Mouse (Mus musculus) E14TG2a.4 (cell line): Measurements from ENCODE around the gene Olfr339.
"Not testable (repeated sequence)": the region's sequence is repeated elsewhere in the genome, so short reads cannot be mapped to it uniquely, and the experiment has no call there.

ENCODE experiments used
- CTCF ChIP-seq: conservative IDR thresholded peaks from 2 replicates; pipeline ENCODE4 v1.5.1; 2014; ENCODE audit warnings: low read length
- NANOG ChIP-seq: IDR thresholded peaks from 2 replicates; pipeline ENCODE4 v1.6.1; 2014; ENCODE audit warnings: borderline replicate concordance, low read length, mixed read lengths
- POU5F1 ChIP-seq: IDR thresholded peaks from 2 replicates; pipeline ENCODE4 v1.6.1; 2014; ENCODE audit warnings: low read length, borderline replicate concordance

GRCm38 (mm10) chr2:36415591-36415990, 3.2 kb upstream of the Olfr339 start:
- TF ChIP-seq CTCF, NANOG, POU5F1: not testable (repeated sequence)
